Mouse (Mus musculus) neural tube, embryonic 12.5 days (tissue): ENCODE measurements around the gene Rgs7. TPM values are rescaled to one million over a fixed set of nuclear protein-coding genes. Genes with fewer than 3 reads are reported as not detected.

ENCODE experiments used
- ATAC-seq: fragments of 200-750 bp; cut with Nextera tagmentation; 2 replicates; pipeline ENCODE4 v1.8.0; 2017; ENCODE audit warnings: low read depth, mild to moderate bottlenecking, moderate TSS enrichment, moderate library complexity; ENCODE audit not compliant: low FRiP score
- H3K27ac ChIP-seq: fragments of 300-500 bp; sonication (generic); 2 replicates; pipeline ENCODE4 v1.5.1; 2016
- H3K27me3 ChIP-seq: fragments of 300-500 bp; sonication (generic); replicated peaks from 2 replicates; pipeline ENCODE4 v1.6.1; 2016; ENCODE audit warnings: mild to moderate bottlenecking
- H3K36me3 ChIP-seq: fragments of 300-500 bp; sonication (generic); 2 replicates; pipeline ENCODE4 v1.6.1; 2016; ENCODE audit warnings: mild to moderate bottlenecking
- H3K4me1 ChIP-seq: fragments of 300-500 bp; sonication (generic); 2 replicates; pipeline ENCODE4 v1.6.1; 2016
- H3K4me2 ChIP-seq: fragments of 300-500 bp; sonication (generic); replicated peaks from 2 replicates; pipeline ENCODE4 v1.6.1; 2016; ENCODE audit warnings: mild to moderate bottlenecking
- H3K4me3 ChIP-seq: fragments of 300-500 bp; sonication (generic); 2 replicates; pipeline ENCODE4 v1.5.1; 2016
- H3K9ac ChIP-seq: fragments of 300-500 bp; sonication (generic); 2 replicates; pipeline ENCODE4 v1.6.1; 2016; ENCODE audit warnings: mild to moderate bottlenecking
- H3K9me3 ChIP-seq: fragments of 300-500 bp; sonication (generic); 2 replicates; pipeline ENCODE4 v1.6.1; 2016; ENCODE audit warnings: mild to moderate bottlenecking
- WGBS: fragments of 180-500 bp; shearing (Covaris S2); methylation state at CpG from one replicate; pipeline ENCODE4 v1.1.7; 2016; 5-methylcytosine and 5-hydroxymethylcytosine counted together
- polyA plus RNA-seq: library from polyadenylated mRNA; unstranded; fragments of >200 nt; fragmentation: Nextera tagmentation; extraction: Ambion mirVana; gene quantifications from 2 replicates; pipeline ENCODE4 v1.2.1, GENCODE M21; 2016

Gene Rgs7
- polyA plus RNA-seq, 1 experiment from 2014 or later, result 16.9 TPM

DNA sequence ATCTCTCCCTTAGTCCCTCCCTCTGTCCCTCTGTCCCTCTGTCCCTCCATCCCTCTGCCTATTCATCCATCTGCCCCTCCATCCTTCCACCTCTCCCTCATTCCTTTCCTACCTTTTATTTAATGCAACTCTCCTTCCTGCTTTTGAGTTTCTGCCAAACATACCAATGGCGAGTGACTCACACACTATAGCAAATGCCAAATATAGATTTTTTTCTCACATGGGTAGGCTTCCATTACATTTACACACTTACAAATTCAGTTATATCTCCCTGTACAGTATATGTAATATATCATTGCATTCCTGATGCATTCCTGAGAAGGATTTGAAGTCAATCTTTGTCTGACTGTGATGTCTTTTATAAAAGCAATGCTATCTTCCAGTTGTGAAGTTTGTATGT is 202.2 kb downstream of the Rgs7 start:
- H3K36me3 ChIP-seq, result no peaks in the 10 kb centered on the region
- 91% methylated on average over 1 of the region's 1 CpGs for WGBS
- H3K4me1 ChIP-seq, result no peaks in the 10 kb centered on the region
- ATAC-seq, result no peak
- H3K9ac ChIP-seq, result no peak overlapping the region
- no peaks in the 10 kb centered on the region for H3K9me3 ChIP-seq
- no peak overlapping the region for H3K27ac ChIP-seq
- no peak overlapping the region for H3K4me2 ChIP-seq
- H3K4me3 ChIP-seq, result no peak overlapping the region
- H3K27me3 ChIP-seq, result no peaks in the 10 kb centered on the region

DNA sequence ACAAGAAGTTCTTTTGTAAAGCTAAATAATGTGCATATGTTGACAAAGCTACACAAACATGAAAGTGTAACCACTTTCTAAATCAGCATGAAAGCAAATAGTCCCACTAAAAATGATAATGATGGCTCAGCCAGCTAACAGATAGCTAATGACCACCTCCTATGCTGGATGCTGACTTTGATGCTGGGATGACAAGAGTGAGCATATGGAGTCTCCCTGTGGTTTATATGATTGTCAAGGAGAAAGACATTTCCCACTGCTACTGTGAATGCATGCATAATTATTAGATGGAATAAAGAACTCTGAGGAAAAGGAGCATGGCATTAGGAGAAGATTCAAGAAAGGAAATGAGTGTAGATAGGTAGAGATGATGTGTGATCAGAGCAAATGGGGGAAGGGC is 230.0 kb downstream of the Rgs7 start:
- no peak overlapping the region for H3K4me2 ChIP-seq
- no peaks in the 10 kb centered on the region for H3K4me1 ChIP-seq
- no peak for ATAC-seq
- H3K27me3 ChIP-seq, result no peaks in the 10 kb centered on the region
- H3K9ac ChIP-seq, result no peak overlapping the region
- H3K9me3 ChIP-seq, result no peaks in the 10 kb centered on the region
- H3K4me3 ChIP-seq, result no peak overlapping the region
- H3K36me3 ChIP-seq, result no peaks in the 10 kb centered on the region
- H3K27ac ChIP-seq, result no peak overlapping the region

DNA sequence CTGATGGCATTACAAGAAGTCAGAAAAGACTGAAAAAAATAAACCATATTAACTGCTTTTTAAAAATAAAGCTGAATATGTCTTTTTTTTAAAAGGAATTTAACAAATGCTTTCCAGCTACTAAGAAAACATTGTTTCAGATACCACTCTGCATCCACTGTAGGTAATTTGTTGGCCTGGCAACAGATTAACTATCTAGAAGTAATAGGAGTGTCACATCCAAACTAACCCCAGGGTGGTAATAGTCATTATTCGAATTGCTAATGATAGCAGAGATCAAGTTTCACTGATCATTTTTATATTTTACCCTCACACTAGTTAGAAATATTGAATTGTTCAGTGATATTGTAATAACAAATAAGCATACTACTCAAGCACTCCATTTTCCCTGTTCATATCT is 232.9 kb downstream of the Rgs7 start:
- Histone ChIP-seq H3K4me2 (no peak overlapping the region), H3K27ac (no peak overlapping the region), H3K9ac (no peak overlapping the region), H3K36me3 (no peaks in the 10 kb centered on the region), H3K4me1 (no peaks in the 10 kb centered on the region), H3K4me3 (no peak overlapping the region), H3K9me3 (no peaks in the 10 kb centered on the region), H3K27me3 (no peaks in the 10 kb centered on the region)
- 56% methylated on average over 1 of the region's 1 CpGs for WGBS
- no peak for ATAC-seq

DNA sequence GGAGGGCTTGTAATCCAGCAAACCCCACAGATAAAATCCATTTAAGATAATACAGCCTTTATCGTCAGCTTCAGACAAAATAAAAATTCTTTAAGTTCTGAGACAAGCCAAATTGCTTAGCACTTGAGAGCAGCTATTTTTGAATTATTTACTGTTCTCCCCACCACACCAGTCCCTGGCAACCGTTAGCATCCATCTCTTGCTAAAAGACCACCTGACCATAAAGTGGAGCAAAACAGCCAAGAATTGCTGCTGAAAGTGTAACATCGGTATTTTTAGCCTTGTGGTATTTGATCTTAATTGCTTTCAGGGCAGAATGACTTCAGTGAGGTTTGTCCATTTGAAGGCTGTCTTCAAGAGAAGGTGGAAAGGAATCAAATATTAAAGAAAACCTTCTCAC is 237.1 kb downstream of the Rgs7 start:
- Histone ChIP-seq H3K27ac (no peak overlapping the region), H3K4me3 (no peak overlapping the region), H3K4me1 (no peaks in the 10 kb centered on the region), H3K9me3 (no peaks in the 10 kb centered on the region), H3K9ac (no peak overlapping the region), H3K27me3 (no peaks in the 10 kb centered on the region), H3K36me3 (no peaks in the 10 kb centered on the region), H3K4me2 (no peak overlapping the region)
- no peak for ATAC-seq
- 74% methylated on average over 3 of the region's 3 CpGs for WGBS

DNA sequence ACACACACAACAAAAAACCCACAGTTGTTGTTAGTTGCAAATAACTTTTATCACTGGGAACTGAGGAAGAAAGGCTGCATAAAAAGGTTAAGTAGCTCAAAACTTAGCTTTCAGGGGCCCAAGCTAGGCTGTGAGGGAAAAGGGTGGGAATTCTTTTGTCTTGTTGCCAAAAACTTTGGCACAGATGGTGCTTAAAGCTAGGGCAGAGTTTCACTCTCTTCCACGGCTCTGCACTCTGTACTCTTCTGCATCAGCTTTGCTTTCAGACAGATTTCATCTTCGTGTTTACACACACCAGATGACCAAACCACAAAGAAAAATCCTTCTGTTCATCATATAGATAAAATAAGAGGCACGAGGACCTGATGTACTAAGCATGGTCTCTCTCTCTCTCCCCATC is 237.6 kb downstream of the Rgs7 start:
- Histone ChIP-seq H3K36me3 (no peaks in the 10 kb centered on the region), H3K4me3 (no peak overlapping the region), H3K4me2 (no peak overlapping the region), H3K27ac (no peak overlapping the region), H3K4me1 (no peaks in the 10 kb centered on the region), H3K9ac (no peak overlapping the region), H3K9me3 (no peaks in the 10 kb centered on the region), H3K27me3 (no peaks in the 10 kb centered on the region)
- 66% methylated on average over 3 of the region's 3 CpGs for WGBS
- ATAC-seq, result no peak

DNA sequence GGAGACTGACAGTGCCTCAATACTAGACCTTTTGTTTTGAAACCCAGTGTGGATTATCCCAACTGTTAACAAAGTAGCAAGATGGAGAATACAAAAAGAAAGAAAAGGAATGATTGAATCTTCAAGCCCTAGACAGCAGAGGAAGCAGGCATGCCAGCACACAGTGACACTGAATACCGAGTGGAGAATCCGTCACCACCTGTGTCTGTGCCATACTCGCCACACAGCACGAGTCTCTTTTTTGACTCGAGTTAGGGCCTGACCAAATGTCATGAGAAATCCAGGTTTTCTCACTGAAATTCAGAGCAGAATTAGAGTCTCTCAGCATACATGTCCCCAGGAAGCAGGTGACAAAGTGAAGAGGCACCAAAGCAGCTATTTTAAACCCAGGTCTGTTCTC is 250.2 kb downstream of the Rgs7 start:
- no peak overlapping the region for H3K9ac ChIP-seq
- ATAC-seq, result no peak
- no peak overlapping the region for H3K4me3 ChIP-seq
- H3K4me2 ChIP-seq, result no peak overlapping the region
- H3K36me3 ChIP-seq, result no peaks in the 10 kb centered on the region
- H3K27me3 ChIP-seq, result no peaks in the 10 kb centered on the region
- H3K4me1 ChIP-seq, result no peaks in the 10 kb centered on the region
- 71% methylated on average over 5 of the region's 5 CpGs for whole genome bisulfite sequencing
- no peak overlapping the region for H3K27ac ChIP-seq
- H3K9me3 ChIP-seq, result no peaks in the 10 kb centered on the region

DNA sequence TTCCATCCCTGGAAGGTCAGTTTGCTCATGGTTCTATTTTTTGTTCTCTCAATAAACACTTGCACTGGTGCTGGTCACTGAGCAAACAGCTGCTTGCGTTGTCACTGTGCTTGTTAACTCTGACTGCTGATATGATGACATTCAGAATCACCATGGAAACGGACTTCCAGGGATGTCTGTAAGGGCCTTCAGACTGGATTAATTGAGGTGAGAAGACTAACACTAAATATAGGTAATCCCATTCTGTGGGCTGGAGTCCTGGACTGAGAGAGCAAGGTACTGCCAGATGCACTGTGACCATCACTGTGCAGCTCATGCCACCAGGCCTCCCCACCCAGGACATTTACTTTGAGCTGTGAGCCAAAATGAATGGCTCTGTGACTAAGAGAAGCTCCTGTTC is 252.2 kb downstream of the Rgs7 start:
- no peaks in the 10 kb centered on the region for H3K9me3 ChIP-seq
- no peak for ATAC-seq
- 74% methylated on average over 2 of the region's 2 CpGs for WGBS

DNA sequence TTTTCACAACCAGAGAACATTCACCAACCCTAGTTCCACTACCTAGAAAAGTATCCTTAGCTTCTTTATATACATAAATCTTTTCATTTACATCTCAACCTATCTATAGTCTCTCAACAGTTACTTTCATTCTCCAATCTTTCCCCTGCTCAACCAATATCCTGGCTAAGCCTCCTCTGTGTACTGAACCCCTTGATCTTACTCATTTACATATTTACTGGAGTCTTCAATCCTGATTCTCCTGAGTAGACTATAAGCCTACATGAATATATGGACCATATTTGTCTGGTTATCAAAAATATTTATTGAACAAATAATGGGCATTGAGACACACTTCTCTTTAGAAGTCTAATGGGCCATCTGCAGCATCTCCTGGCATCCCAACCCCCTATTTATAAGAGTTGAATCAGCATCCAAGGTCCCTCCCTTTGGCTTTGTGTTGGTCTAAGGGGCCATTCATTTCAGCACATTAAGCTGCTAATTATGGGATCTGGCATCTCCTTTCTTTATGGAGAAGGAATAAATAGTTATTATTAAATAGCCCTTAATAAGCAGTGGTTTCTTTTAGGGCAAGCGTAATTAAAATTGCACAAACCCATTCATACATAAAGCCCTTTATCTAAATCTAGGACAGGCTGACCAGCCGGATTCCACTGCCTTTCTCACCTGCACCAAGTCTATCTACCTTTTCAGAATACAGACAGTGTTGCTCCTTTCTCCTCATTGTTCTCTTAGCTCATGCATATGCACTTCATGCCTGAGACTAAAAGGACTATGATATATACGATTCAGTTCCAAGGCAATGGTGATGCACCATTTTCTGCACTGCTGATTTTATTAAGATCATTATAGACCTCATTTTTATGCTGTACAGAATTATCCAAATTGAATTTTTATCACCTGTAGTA is 270.5 kb downstream of the Rgs7 start:
- no peaks in the 10 kb centered on the region for H3K36me3 ChIP-seq
- H3K4me3 ChIP-seq, result no peak overlapping the region
- no peaks in the 10 kb centered on the region for H3K9me3 ChIP-seq
- ATAC-seq, result no peak
- H3K4me1 ChIP-seq, result no peaks in the 10 kb centered on the region
- H3K27me3 ChIP-seq, result no peaks in the 10 kb centered on the region
- no peak overlapping the region for H3K4me2 ChIP-seq
- no peak overlapping the region for H3K9ac ChIP-seq
- WGBS, result 83% methylated on average over 3 of the region's 3 CpGs
- H3K27ac ChIP-seq, result no peak overlapping the region

More for the DNA sequence above, 252.2 kb downstream of the Rgs7 start:
- no peaks in the 10 kb centered on the region for H3K27me3 ChIP-seq
- H3K27ac ChIP-seq, result no peak overlapping the region
- no peak overlapping the region for H3K4me2 ChIP-seq
- no peaks in the 10 kb centered on the region for H3K36me3 ChIP-seq
- no peak overlapping the region for H3K9ac ChIP-seq
- no peak overlapping the region for H3K4me3 ChIP-seq
- no peaks in the 10 kb centered on the region for H3K4me1 ChIP-seq

DNA sequence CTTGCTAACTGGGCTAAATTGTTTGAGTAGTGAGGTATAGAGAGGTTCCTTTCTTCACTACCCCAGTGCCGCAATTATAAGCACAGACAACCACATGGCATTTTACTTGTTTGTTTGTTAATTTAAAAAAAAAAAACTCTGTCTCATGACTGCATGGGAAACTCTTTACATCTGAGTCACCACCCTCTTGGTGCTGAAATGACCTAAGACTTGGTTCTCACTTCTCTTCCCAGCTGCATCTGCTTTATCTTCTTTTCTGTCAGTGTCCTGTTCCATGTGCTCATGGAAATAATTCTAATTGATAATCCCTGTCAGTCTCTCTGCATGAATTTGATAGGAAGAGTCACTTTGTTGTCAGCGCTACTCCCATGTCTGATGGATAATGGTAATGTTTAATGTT is 272.7 kb downstream of the Rgs7 start:
- WGBS, result 89% methylated on average over 2 of the region's 2 CpGs
- no peak overlapping the region for H3K4me2 ChIP-seq
- H3K9me3 ChIP-seq, result no peaks in the 10 kb centered on the region
- H3K9ac ChIP-seq, result no peak overlapping the region
- no peak for ATAC-seq
- no peak overlapping the region for H3K4me3 ChIP-seq
- H3K36me3 ChIP-seq, result no peaks in the 10 kb centered on the region
- no peak overlapping the region for H3K27ac ChIP-seq
- H3K4me1 ChIP-seq, result no peaks in the 10 kb centered on the region
- no peaks in the 10 kb centered on the region for H3K27me3 ChIP-seq

DNA sequence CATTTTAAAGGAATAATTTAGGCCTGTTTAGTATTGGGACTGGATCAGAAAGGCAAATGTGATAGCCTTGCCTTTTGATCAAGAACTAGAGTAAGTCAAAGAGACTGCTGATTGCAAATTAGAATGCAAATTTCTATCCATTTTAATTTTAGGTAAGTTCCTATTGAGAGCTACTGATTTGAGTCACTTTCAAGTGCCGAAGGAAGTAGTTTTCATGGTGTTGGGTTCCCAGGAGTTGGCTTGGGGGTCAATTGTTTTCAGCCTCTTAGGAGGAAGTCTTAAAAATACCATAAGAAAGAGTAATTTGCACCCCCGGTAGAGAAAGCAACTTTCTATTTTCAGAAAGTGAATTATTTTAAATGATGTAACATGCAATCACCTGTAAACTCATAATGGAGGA is 285.3 kb downstream of the Rgs7 start:
- no peaks in the 10 kb centered on the region for H3K36me3 ChIP-seq
- no peak for ATAC-seq
- H3K9ac ChIP-seq, result no peak overlapping the region
- H3K4me3 ChIP-seq, result no peak overlapping the region
- H3K9me3 ChIP-seq, result no peaks in the 10 kb centered on the region
- no peaks in the 10 kb centered on the region for H3K4me1 ChIP-seq
- H3K4me2 ChIP-seq, result no peak overlapping the region
- 72% methylated on average over 2 of the region's 2 CpGs for WGBS
- H3K27me3 ChIP-seq, result no peaks in the 10 kb centered on the region
- H3K27ac ChIP-seq, result no peak overlapping the region

DNA sequence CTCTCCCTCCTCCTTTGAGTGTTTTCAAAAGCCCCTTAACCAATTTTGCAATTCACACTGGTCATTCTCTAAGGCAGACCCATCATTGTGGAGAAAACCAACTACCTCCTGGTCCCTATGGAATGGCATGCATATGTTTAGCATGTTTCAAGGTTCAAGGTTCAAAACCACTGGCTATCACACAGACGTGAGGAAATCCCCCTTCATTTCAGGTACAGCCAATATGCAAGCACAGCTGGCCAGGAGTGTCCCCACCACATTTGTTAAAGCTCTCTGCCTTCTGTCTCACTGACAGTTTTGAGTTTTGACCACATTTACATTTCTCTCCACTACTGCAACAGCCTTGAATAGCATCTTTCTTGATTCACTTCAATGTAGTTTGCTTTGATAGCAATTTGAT is 286.7 kb downstream of the Rgs7 start:
- Histone ChIP-seq H3K27ac (no peak overlapping the region), H3K4me1 (no peaks in the 10 kb centered on the region)
- ATAC-seq, result no peak

DNA sequence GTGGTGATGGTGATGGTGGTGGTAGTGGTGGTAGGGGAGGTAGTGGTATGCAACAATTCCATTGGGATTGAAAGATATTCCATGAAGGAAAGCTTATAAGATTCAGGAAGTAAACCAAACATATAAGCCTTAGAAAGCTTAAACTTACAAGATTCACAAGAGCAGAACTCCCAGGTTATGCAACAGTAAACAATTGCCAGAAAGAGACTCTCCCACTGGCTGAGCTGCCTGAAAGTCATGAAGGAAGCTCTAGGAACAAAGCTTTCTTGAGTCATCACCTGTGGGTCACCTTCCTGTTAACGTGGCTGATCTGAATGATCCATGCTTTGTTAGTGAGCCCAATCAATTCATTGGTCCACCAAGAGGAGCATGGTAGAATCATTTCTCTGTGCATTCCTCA is 288.8 kb downstream of the Rgs7 start:
- WGBS, result 76% methylated on average over 1 of the region's 1 CpGs
- H3K27me3 ChIP-seq, result no peaks in the 10 kb centered on the region

More for the DNA sequence above, 286.7 kb downstream of the Rgs7 start:
- no peak overlapping the region for H3K4me3 ChIP-seq
- H3K36me3 ChIP-seq, result no peaks in the 10 kb centered on the region
- H3K4me2 ChIP-seq, result no peak overlapping the region
- H3K9ac ChIP-seq, result no peak overlapping the region
- H3K27me3 ChIP-seq, result no peaks in the 10 kb centered on the region
- WGBS, result 53% methylated on average over 1 of the region's 1 CpGs
- no peaks in the 10 kb centered on the region for H3K9me3 ChIP-seq

DNA sequence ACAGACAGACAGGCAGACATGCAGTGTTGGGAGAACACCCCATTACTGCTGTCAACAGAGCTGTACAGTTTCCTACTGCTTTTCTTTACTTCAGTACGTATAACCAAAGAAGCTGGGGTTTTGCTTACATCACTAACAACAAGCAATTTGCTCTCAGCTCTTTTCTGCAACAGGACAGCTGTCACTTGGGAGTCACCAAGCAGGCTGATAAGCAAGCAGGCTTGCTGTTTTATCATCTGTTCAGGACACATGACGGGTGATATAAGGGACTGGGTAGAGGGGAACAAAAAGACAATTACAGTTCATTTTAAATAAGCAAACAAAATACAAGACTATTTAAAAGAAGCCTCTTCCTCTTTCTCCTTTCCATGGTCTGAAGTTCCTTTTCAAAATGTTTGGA is 289.4 kb downstream of the Rgs7 start:
- H3K4me2 ChIP-seq, result no peak overlapping the region
- no peak overlapping the region for H3K4me3 ChIP-seq
- no peaks in the 10 kb centered on the region for H3K36me3 ChIP-seq
- no peak for ATAC-seq
- no peaks in the 10 kb centered on the region for H3K9me3 ChIP-seq
- no peak overlapping the region for H3K27ac ChIP-seq
- no peaks in the 10 kb centered on the region for H3K27me3 ChIP-seq
- H3K9ac ChIP-seq, result no peak overlapping the region
- no peaks in the 10 kb centered on the region for H3K4me1 ChIP-seq
- 67% methylated on average over 2 of the region's 2 CpGs for WGBS

More for the DNA sequence above, 288.8 kb downstream of the Rgs7 start:
- H3K4me2 ChIP-seq, result no peak overlapping the region
- H3K4me3 ChIP-seq, result no peak overlapping the region
- H3K9ac ChIP-seq, result no peak overlapping the region
- H3K36me3 ChIP-seq, result no peaks in the 10 kb centered on the region
- ATAC-seq, result no peak
- no peak overlapping the region for H3K27ac ChIP-seq
- H3K9me3 ChIP-seq, result no peaks in the 10 kb centered on the region
- H3K4me1 ChIP-seq, result no peaks in the 10 kb centered on the region
